Mouse (Mus musculus): ENCODE results near the gene Slc30a6.

Slc30a6 gene

GRCm38 (mm10) chr17:74395383-74396065 lies at the start of gene Slc30a6:
TSS of gene Slc30a6 (plus strand) at chr17:74395608.
- DNase-seq (ENCODE audit: low spot score in 2 of 2), result peak; percentile 94 to 96

GRCm38 (mm10) chr17:74363592-74363991 lies 31.8 kb upstream of the Slc30a6 start:
- no peak for DNase-seq (ENCODE audit: low spot score in 2 of 2)

DNA sequence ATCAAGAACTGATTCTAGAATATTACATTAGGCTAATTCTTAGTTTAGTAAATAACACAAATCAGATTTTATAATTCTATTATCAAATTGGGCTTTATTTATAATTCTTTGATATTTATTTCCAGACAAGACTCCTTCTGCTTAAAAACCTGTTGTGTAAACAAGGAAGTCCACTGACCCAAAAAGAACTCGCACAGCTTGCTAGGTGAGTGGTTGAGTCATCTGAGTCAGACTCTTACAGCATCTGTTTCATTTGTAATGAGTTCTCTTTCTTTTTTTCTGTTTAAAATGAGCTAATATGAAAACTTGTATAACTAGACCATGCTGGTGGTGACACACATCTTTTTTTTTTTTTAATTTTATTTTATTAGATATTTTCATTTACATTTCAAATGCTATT lies 18.5 kb upstream of the Slc30a6 start:
- DNase-seq (ENCODE audit: low spot score in 2 of 2), result no peak

DNA sequence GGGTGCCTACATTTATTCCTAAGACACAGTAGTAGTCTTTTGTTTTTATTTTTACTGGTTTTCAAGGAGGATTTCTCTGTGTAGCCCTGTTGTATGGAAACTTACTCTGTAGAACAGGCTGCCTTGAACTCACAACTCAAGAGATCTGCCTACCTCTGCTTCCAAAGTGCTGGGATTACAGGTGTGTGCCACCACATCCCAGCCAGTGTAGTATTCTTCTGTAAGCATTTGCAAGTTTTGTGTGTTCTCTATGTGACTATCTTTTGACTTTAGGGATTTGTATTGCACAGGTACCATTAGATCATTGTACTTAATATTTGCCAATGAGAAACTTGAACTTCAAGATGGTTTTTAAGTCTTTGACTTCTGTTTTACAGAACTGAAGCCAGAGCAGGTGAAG lies 8.8 kb upstream of the Slc30a6 start:
- no peak for DNase-seq (ENCODE audit: low spot score in 2 of 2)

GRCm38 (mm10) chr17:74389847-74390246 lies 5.6 kb upstream of the Slc30a6 start:
- no peak for DNase-seq (ENCODE audit: low spot score in 2 of 2)

DNA sequence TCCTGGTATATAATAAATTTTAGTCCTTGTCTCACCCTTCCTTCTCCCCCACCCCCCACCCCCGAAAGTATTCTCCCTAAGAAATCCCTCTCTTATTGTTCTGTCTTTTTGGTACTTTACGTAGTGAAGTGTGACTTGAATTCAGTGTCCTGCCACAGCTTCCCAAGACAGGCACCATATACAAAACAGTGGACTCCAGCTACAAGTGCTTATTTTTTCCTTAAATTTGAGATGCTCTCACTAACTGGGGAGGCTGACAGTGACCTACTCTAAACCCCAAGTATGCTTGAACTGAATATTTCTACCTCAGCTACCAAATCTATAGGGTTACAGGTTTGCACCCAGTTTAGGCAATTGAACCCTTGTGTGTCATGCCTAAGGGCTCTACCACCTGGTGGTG lies 1.0 kb upstream of the Slc30a6 start:
- DNase-seq (ENCODE audit: low spot score in 2 of 2), result no peak

- peak in 1 of 2 experiments; percentile 10 for DNase-seq (ENCODE audit: low spot score in 2 of 2)
Observed at GRCm38 (mm10) chr17:74394855-74395254, 553 bp upstream of the Slc30a6 start.

- DNase-seq (ENCODE audit: low spot score in 2 of 2), result no peak
Observed at GRCm38 (mm10) chr17:74396766-74397165, 1.4 kb downstream of the Slc30a6 start.

DNA sequence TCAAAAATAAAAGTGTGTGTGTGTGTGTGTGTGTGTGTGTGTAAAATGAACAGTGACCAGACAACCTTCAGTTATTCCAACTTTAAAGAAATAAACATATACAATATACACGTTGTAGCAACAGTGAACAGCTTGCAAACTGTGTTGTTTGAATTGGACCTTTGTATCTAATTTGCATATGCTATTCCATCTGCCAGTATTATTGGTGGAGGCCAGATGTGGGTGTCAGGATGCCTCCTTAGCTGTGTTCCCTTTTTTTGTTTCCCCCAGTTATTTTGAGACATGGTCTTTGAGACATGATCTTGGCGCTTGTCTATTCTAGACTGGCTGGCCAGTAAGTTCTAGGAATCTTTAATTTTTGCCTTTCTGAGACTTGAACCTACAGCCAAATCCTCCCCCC lies 1.8 kb downstream of the Slc30a6 start:
- no peak for DNase-seq (ENCODE audit: low spot score in 2 of 2)

- DNase-seq (ENCODE audit: low spot score in 2 of 2), result no peak
Observed at GRCm38 (mm10) chr17:74402486-74403222, 7.2 kb downstream of the Slc30a6 start.

DNA sequence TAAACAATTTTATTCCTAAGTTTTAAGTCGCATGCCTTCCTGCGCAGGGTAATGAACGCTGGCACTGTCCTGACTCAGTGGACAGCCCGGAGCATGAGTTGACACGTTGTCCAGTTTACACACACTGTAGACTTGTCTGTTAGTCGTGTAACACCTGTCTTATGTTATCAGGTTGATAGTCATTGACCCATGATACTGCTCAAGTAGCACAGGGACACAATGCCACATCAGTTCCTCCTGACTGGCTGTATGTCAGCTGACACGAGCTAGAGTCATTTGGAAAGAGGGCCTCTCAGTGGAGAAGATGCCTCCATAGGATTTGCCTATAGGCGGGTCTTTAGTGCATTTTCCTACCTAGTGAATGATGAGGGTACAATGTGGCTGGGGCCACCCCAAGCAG lies 11.1 kb downstream of the Slc30a6 start:
- no peak for DNase-seq (ENCODE audit: low spot score in 2 of 2)

- no peak for DNase-seq (ENCODE audit: low spot score in 2 of 2)
Observed at GRCm38 (mm10) chr17:74409722-74410121, 14.3 kb downstream of the Slc30a6 start.

DNA sequence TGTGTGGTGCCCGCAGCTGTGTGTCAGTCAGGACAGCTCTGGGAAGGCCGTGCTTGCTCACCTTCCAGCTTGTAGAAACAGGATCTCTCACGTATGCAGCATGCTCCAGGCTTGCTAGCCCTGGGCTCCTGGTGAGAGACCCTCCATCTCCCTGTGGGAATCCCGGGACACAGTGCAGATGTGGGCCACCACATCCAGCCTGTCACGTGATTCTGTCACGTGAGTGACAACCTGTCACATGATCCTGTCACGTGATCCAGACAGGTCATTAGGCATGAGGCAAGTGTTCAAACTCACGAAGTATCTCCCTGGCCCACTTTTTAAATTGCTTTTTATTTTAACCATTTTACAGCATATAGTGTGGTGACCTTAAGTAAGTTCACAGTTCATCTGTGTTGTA lies 17.9 kb downstream of the Slc30a6 start:
- DNase-seq (ENCODE audit: low spot score in 2 of 2), result no peak

- DNase-seq (ENCODE audit: low spot score in 2 of 2), result no peak
Observed at GRCm38 (mm10) chr17:74414671-74415070, 19.3 kb downstream of the Slc30a6 start.

DNA sequence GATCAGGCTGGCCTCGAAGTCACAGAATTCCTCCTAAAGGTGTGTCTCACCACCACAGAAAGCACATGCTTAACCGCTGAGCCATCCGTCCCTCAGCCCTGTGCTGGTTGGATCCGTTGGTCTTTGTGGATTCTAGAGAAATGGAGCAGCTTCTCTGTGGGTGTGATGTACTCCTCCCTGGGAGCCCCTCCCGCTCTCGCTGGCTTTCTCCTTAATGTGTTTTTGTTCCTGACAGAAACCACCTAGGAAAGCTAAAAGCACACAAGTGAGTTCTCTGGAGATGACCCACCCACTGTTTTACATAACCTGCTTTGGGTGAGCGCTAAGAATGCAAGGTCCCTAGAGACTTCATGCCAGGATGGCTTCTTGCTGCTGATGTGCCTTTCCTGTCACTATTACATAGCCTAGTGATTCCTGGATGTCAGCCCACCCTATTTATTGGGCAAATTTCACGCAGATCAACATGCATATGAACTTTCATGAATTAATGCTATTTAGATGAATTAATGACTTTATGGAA lies 21.5 kb downstream of the Slc30a6 start:
- no peak for DNase-seq (ENCODE audit: low spot score in 2 of 2)

- DNase-seq (ENCODE audit: low spot score in 2 of 2), result no peak
Observed at GRCm38 (mm10) chr17:74418171-74418570, 22.8 kb downstream of the Slc30a6 start.

GRCm38 (mm10) chr17:74420656-74421055 lies 25.2 kb downstream of the Slc30a6 start:
- DNase-seq (ENCODE audit: low spot score in 2 of 2), result no peak

GRCm38 (mm10) chr17:74424401-74425005 lies 29.1 kb downstream of the Slc30a6 start:
- DNase-seq (ENCODE audit: low spot score in 2 of 2), result no peak

- DNase-seq (ENCODE audit: low spot score in 2 of 2), result no peak
Observed at GRCm38 (mm10) chr17:74430074-74430473, 34.7 kb downstream of the Slc30a6 start.

DNA sequence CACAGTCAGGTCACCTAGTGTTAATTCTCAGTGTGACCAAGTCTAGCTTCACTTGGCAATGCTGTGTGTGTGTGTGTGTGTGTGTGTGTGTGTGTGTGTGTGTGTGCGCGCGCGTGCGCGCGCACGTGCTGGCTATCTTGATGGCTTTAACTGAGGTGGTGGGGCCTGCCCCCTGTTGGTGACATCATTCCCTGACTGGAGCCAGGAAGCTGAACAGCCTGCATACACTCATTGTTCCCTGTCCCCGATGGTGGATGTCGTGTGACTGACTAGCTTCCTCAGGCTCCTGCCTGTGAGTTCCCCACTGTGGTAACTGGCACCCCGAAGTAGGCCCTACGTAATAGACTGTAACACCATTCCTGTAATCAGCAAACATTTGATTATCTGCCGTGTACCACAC lies 36.1 kb downstream of the Slc30a6 start:
- DNase-seq (ENCODE audit: low spot score in 2 of 2), result peak in 1 of 2 experiments; percentile 11

- DNase-seq (ENCODE audit: low spot score in 2 of 2), result no peak
Observed at GRCm38 (mm10) chr17:74432631-74433030, 37.2 kb downstream of the Slc30a6 start.

DNA sequence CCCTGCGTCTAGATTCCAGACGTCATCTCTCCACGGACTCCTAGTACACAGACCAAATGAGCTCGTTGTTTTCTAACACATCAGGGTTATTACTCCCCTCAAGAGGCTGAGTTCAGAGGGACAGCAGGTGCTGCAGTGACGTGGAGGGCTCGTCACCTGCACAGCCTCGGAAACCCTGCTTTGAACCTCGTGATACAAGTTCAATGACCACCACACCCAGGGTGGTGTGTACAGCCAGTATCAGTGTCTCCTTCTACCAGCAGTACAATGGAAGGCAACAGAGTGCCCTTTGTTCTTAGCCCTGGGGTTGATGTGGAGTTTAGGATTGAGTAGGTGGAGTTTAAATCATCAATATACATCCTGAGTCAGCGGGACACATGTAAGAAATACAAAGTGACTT lies 42.4 kb downstream of the Slc30a6 start:
- DNase-seq (ENCODE audit: low spot score in 2 of 2), result no peak

- DNase-seq (ENCODE audit: low spot score in 2 of 2), result no peak
Observed at GRCm38 (mm10) chr17:74440486-74440885, 45.1 kb downstream of the Slc30a6 start.

Measured in frontal cortex, postnatal 10 days (tissue).